Mouse (Mus musculus): Measurements from ENCODE around the gene Zbtb7b.

- TF ChIP-seq CTCF (IDR thresholded peaks at IDR 0.05; ENCODE audit: borderline replicate concordance, control insufficient read depth, extremely low read depth, insufficient read depth, low read length, poor library complexity), result no peak
- no peak for TF ChIP-seq POLR2A (IDR thresholded peaks at IDR 0.05; ENCODE audit: control insufficient read depth, extremely low read depth, insufficient read depth, low read length, poor library complexity)
Measured at GRCm38 (mm10) chr3:89337721-89338578, 56.6 kb downstream of the Zbtb7b start, which contains the start of gene Efna4.

Measured in thymus, adult 2 months (tissue).